ENCODE assay signal across 8 mouse cellular contexts in the genomic region with DNA sequence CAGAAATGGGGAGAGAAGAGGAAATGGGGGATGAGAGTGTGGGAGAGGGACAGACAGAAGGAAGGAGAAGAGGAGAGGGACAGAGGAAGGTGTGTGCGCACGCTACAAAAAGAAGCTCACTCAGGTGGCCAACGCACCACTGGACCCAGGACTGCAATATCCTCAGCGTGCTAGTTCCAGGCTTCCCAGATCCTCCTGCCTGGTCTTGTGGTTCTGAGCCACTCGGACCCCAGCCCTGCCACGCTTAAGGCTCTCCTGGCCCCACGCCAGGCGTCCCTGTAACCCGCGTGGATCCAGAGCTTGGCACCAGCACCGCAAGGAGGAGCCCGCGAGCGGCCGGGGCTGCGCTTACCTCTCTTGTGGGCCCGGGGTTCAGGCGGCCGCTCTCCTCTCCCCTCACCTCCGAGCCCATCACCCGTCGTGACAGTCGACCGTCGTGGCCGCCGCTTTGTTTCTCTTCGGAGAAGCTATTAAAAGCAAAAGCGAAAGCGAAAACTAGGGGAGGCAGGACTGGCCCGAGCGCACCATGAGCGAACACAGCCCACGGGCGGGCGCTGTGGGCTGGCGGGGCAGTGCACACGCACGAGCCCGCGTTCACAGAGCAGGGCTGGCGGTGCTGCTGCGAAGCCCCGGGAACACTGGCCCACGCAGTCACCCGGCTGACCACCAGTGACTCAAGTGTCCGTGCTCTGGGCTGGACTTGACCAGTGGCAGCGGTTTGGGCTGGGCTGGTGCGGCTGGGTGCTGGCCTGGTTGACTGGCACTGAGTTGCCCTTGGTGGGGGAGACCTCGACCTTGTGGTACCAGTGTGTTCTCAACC. TPM values are rescaled to one million over a fixed set of nuclear protein-coding genes. Genes with fewer than 3 reads are reported as not detected.
A peak's percentile ranks its signal among the peaks of the same experiment; 100 is the strongest.
DNase-seq lines count a peak whose midpoint lies in the region; ATAC-seq lines count a peak whose summit lies in the region.
"Not testable (repeated sequence)": the region's sequence is repeated elsewhere in the genome, so short reads cannot be mapped to it uniquely, and the experiment has no call there.

Gene Gm12216, minus strand, starts transcription at position 496 of the 820 bp plus-strand sequence.

- not testable (repeated sequence) for H3K36me3 ChIP-seq in forebrain, embryonic 16.5 days (ENCODE audit: control insufficient read depth, insufficient read depth); lung, embryonic 16.5 days (ENCODE audit: control insufficient read depth, insufficient read depth, low read length); neural tube, embryonic 12.5 days

- H3K4me2 ChIP-seq in forebrain, embryonic 16.5 days (ENCODE audit: low read length) = peak within 1 kb of the TSS; percentile 66
- H3K4me2 ChIP-seq in lung, embryonic 16.5 days (ENCODE audit: low read depth, low read length) = peak within 1 kb of the TSS; percentile 77
- H3K4me2 ChIP-seq in neural tube, embryonic 12.5 days (replicated peaks) = peak within 1 kb of the TSS; percentile 72

- H3K27me3 ChIP-seq in forebrain, embryonic 16.5 days (replicated peaks; ENCODE audit: control insufficient read depth, insufficient read depth, low read length); lung, embryonic 16.5 days (ENCODE audit: control insufficient read depth, insufficient read depth, low read depth, low read length); neural tube, embryonic 12.5 days (replicated peaks): not testable (repeated sequence)

- peak within 1 kb of the TSS; percentile 49 for H3K4me3 ChIP-seq in forebrain, embryonic 16.5 days (replicated peaks; ENCODE audit: low read length)
- peak within 1 kb of the TSS; percentile 70 for H3K4me3 ChIP-seq in lung, embryonic 16.5 days (ENCODE audit: low read length)
- H3K4me3 ChIP-seq in neural tube, embryonic 12.5 days = peak within 1 kb of the TSS; percentile 42

- not testable (repeated sequence) for H3K27ac ChIP-seq in forebrain, embryonic 16.5 days (ENCODE audit: low read length); neural tube, embryonic 12.5 days
- H3K27ac ChIP-seq in lung, embryonic 16.5 days (ENCODE audit: low read length) = peak within 1 kb of the TSS; percentile 12; the same call in 1 of the 2 replicates

- peak within 1 kb of the TSS; percentile 60 for H3K9ac ChIP-seq in forebrain, embryonic 16.5 days (replicated peaks; ENCODE audit: low read depth, low read length)
- H3K9ac ChIP-seq in lung, embryonic 16.5 days (ENCODE audit: low read length) = peak within 1 kb of the TSS; percentile 78
- peak within 1 kb of the TSS; percentile 48 for H3K9ac ChIP-seq in neural tube, embryonic 12.5 days

- H3K9me3 ChIP-seq in forebrain, embryonic 16.5 days (ENCODE audit: control insufficient read depth, low read length); lung, embryonic 16.5 days (ENCODE audit: control insufficient read depth, low read length); neural tube, embryonic 12.5 days: not testable (repeated sequence)

- not testable (repeated sequence) for H3K4me1 ChIP-seq in forebrain, embryonic 16.5 days (replicated peaks; ENCODE audit: control insufficient read depth, insufficient read depth, low read length); lung, embryonic 16.5 days (replicated peaks; ENCODE audit: control insufficient read depth, insufficient read depth, low read length); neural tube, embryonic 12.5 days

- peak; percentile 48 for DNase-seq in NIH3T3 (ENCODE audit: low read depth)
- peak; percentile 16 for DNase-seq in cerebellum, adult 9-11 months
- DNase-seq in heart, postnatal 4 days = peak; percentile 49
- DNase-seq in kidney, postnatal 25 days = peak; percentile 53 to 79
- peak; percentile 57 for DNase-seq in testis, postnatal 10 days (ENCODE audit: low spot score)

- 12% methylated on average over 43 of the region's 50 CpGs for WGBS in forebrain, embryonic 16.5 days
- 6% methylated on average over 44 of the region's 50 CpGs for WGBS in lung, embryonic 16.5 days
- WGBS in neural tube, embryonic 12.5 days = 13% methylated on average over 47 of the region's 50 CpGs

- ATAC-seq in forebrain, embryonic 16.5 days = peak; percentile 52; the same call in 1 of the 2 replicates
- peak; percentile 81 for ATAC-seq in lung, embryonic 16.5 days (ENCODE audit: low read depth)
- peak; percentile 58; the same call in 1 of the 2 replicates for ATAC-seq in neural tube, embryonic 12.5 days (ENCODE audit: low FRiP score, low read depth)

RNA-seq across cellular contexts. Expression of gene Gm12216, which starts in this region (rescaled TPM):
- 0.39 TPM in 1 of 2 replicates, not detected in the other for polyA plus RNA-seq in forebrain, embryonic 16.5 days (2015; fragmentation: Nextera tagmentation; extraction: Ambion mirVana)
- 1 to 10 TPM in 1 of 2 experiments, under 1 TPM in 1; 0.32 to 1.6 TPM for total RNA-seq in heart, postnatal 4 days (2021)
- 1.8 and 2.4 TPM in 2 replicates for polyA plus RNA-seq in lung, embryonic 16.5 days (2015; fragmentation: Nextera tagmentation; extraction: Ambion mirVana)
- polyA plus RNA-seq in neural tube, embryonic 12.5 days (2016; fragmentation: Nextera tagmentation; extraction: Ambion mirVana) = 0.19 TPM in 1 of 2 replicates, not detected in the other

Comparison
In these comparisons a context has a peak if more than half of its experiments do, and no peak if none do; other contexts are left out.
1. Peak in ATAC-seq, H3K4me3 ChIP-seq, H3K9ac ChIP-seq and H3K4me2 ChIP-seq in forebrain, embryonic 16.5 days; RNA of the gene not detected or under 1 TPM.
2. Peak in ATAC-seq, H3K4me3 ChIP-seq, H3K9ac ChIP-seq and H3K4me2 ChIP-seq in neural tube, embryonic 12.5 days; RNA of the gene not detected or under 1 TPM.
3. DNase-seq: peak in every context shown above with its lines; median percentile 66 in kidney, postnatal 25 days; 57 in testis, postnatal 10 days; 49 in heart, postnatal 4 days; 48 in NIH3T3; 16 in cerebellum, adult 9-11 months.